Mouse (Mus musculus) hindbrain, embryonic 14.5 days (tissue): ENCODE measurements around the gene V1rd19. TPM values are rescaled to one million over a fixed set of nuclear protein-coding genes. Genes with fewer than 3 reads are reported as not detected.
"Not testable (repeated sequence)": the region's sequence is repeated elsewhere in the genome, so short reads cannot be mapped to it uniquely, and the experiment has no call there.

ENCODE experiments used
- ATAC-seq: fragments of 200-750 bp; cut with Nextera tagmentation; 2 replicates; pipeline ENCODE4 v1.8.0; 2017; ENCODE audit warnings: moderate number of reproducible peaks, mild to moderate bottlenecking, moderate TSS enrichment, moderate library complexity; ENCODE audit not compliant: low FRiP score
- DNase-seq: peaks from one replicate; pipeline ENCODE4 v3.0.0-alpha.2; 2015; ENCODE audit warnings: low spot score
- H3K27ac ChIP-seq: fragments of 300-500 bp; sonication (generic); 2 replicates; pipeline ENCODE4 v1.5.1; 2014; ENCODE audit warnings: mild to moderate bottlenecking, moderate library complexity
- H3K27me3 ChIP-seq: fragments of 300-500 bp; sonication (generic); 2 replicates; pipeline ENCODE4 v1.6.1; 2014; ENCODE audit warnings: mild to moderate bottlenecking, low read length, mixed read lengths; ENCODE audit not compliant: control insufficient read depth, insufficient read depth
- H3K36me3 ChIP-seq: fragments of 300-500 bp; sonication (generic); replicated peaks from 2 replicates; pipeline ENCODE4 v1.6.1; 2014; ENCODE audit not compliant: control insufficient read depth, insufficient read depth
- H3K4me1 ChIP-seq: fragments of 300-500 bp; sonication (generic); replicated peaks from 2 replicates; pipeline ENCODE4 v1.6.1; 2014; ENCODE audit warnings: antibody characterized with exemption, low read length, mixed read lengths; ENCODE audit not compliant: control insufficient read depth, insufficient read depth
- H3K4me2 ChIP-seq: fragments of 300-500 bp; sonication (generic); replicated peaks from 2 replicates; pipeline ENCODE4 v1.6.1; 2014; ENCODE audit warnings: mild to moderate bottlenecking, moderate library complexity
- H3K4me3 ChIP-seq: fragments of 300-500 bp; sonication (generic); replicated peaks from 2 replicates; pipeline ENCODE4 v1.5.1; 2014; ENCODE audit warnings: mild to moderate bottlenecking, low read length
- H3K9ac ChIP-seq: fragments of 300-500 bp; sonication (generic); 2 replicates; pipeline ENCODE4 v1.6.1; 2014
- H3K9me3 ChIP-seq: fragments of 300-500 bp; sonication (generic); 2 replicates; pipeline ENCODE4 v1.6.1; 2016; ENCODE audit warnings: low read length; ENCODE audit not compliant: control insufficient read depth
- WGBS: fragments of 180-500 bp; shearing (Covaris S2); extraction: QIAGEN DNeasy Blood & Tissue Kit; methylation state at CpG from one replicate; pipeline ENCODE4 v1.1.7; 2014; 5-methylcytosine and 5-hydroxymethylcytosine counted together
- polyA plus RNA-seq: library from polyadenylated mRNA; unstranded; fragments of >200 nt; fragmentation: Nextera tagmentation; extraction: Ambion mirVana; gene quantifications from 2 replicates; pipeline ENCODE4 v1.2.1, GENCODE M21; 2014

V1rd19 gene
- not detected in 2 replicates for polyA plus RNA-seq

GRCm38 (mm10) chr7:24001391-24001790 lies at the start of gene V1rd19:
Gene V1rd19 (plus strand): TSS chr7:24001691.
- Histone ChIP-seq H3K9me3 (peaks cover 27% of the 10 kb centered on the region; the same call in 1 of the 2 replicates), H3K27ac (no peak within 1 kb of the TSS), H3K4me2 (no peak within 1 kb of the TSS), H3K9ac (no peak within 1 kb of the TSS), H3K4me3 (no peak within 1 kb of the TSS), H3K4me1 (no peaks in the 10 kb centered on the region), H3K27me3 (no peaks in the 10 kb centered on the region), H3K36me3 (no peaks in the 10 kb centered on the region)
- DNase-seq (no peak), ATAC-seq (no peak)
- 70% methylated on average over 2 of the region's 2 CpGs for WGBS

- peaks cover 32% of the 10 kb centered on the region for H3K9me3 ChIP-seq
- H3K9ac ChIP-seq, H3K36me3 ChIP-seq, DNase-seq, H3K4me2 ChIP-seq, H3K27me3 ChIP-seq, H3K4me1 ChIP-seq, H3K4me3 ChIP-seq, H3K27ac ChIP-seq, ATAC-seq: not testable (repeated sequence)
- WGBS = 68% methylated on average over 3 of the region's 3 CpGs
These were observed 33.4 kb upstream of the V1rd19 start for GRCm38 (mm10) chr7:23968044-23968443.

- not testable (repeated sequence) for H3K36me3 ChIP-seq, H3K27ac ChIP-seq, H3K4me3 ChIP-seq, ATAC-seq, H3K27me3 ChIP-seq, DNase-seq, H3K9ac ChIP-seq, H3K4me2 ChIP-seq, H3K4me1 ChIP-seq
- WGBS = 88% methylated on average over 9 of the region's 9 CpGs
- peaks cover 31% of the 10 kb centered on the region for H3K9me3 ChIP-seq
These were observed 27.2 kb upstream of the V1rd19 start, which contains the start of gene Vmn1r181 for GRCm38 (mm10) chr7:23974315-23974714. Gene Vmn1r181 (plus strand): TSS chr7:23974615.

GRCm38 (mm10) chr7:24052660-24053304 lies 51.3 kb downstream of the V1rd19 start, which contains the start of gene Vmn1r183:
Gene Vmn1r183 (plus strand): TSS chr7:24053254.
- H3K27me3 ChIP-seq = no peaks in the 10 kb centered on the region
- H3K4me1 ChIP-seq = no peaks in the 10 kb centered on the region
- H3K9me3 ChIP-seq = 0 out of 2 replicates have a peak, but pooled peaks cover 8% of the 10 kb centered on the region
- H3K4me2 ChIP-seq = no peak within 1 kb of the TSS
- DNase-seq (no peak), ATAC-seq (no peak)
- no peak within 1 kb of the TSS for H3K27ac ChIP-seq
- H3K36me3 ChIP-seq = no peaks in the 10 kb centered on the region
- no peak within 1 kb of the TSS for H3K9ac ChIP-seq
- no peak within 1 kb of the TSS for H3K4me3 ChIP-seq
- 81% methylated on average over 4 of the region's 4 CpGs for WGBS

Other genes starting within 250 kb of the V1rd19 start
- gene Vmn1r174, start 249.4 kb upstream of the V1rd19 start, polyA plus RNA-seq = not detected in 2 replicates
- gene Vmn1r175, start 191.0 kb upstream of the V1rd19 start, polyA plus RNA-seq = not detected in 2 replicates
- not detected in 2 replicates for gene Vmn1r176, start 164.3 kb upstream of the V1rd19 start, polyA plus RNA-seq
- gene Vmn1r177, start 135.2 kb upstream of the V1rd19 start, polyA plus RNA-seq = not detected in 2 replicates
- not detected in 2 replicates for gene Vmn1r178, start 109.7 kb upstream of the V1rd19 start, polyA plus RNA-seq
- gene Vmn1r179, start 74.7 kb upstream of the V1rd19 start, polyA plus RNA-seq = not detected in 2 replicates
- gene Vmn1r180, start 51.1 kb upstream of the V1rd19 start, polyA plus RNA-seq = not detected in 2 replicates
- gene Vmn1r181, start 27.1 kb upstream of the V1rd19 start, polyA plus RNA-seq = not detected in 2 replicates
- gene Vmn1r183, start 51.6 kb downstream of the V1rd19 start, polyA plus RNA-seq = not detected in 2 replicates
- 34.3 and 39.6 TPM in 2 replicates for gene Zfp180, start 80.2 kb downstream of the V1rd19 start, polyA plus RNA-seq
- 8.5 and 9.0 TPM in 2 replicates for gene Zfp112, start 110.6 kb downstream of the V1rd19 start, polyA plus RNA-seq
- 26.1 and 28.8 TPM in 2 replicates for gene Zfp235, start 132.5 kb downstream of the V1rd19 start, polyA plus RNA-seq
- 3.7 and 4.0 TPM in 2 replicates for gene Zfp114, start 173.4 kb downstream of the V1rd19 start, polyA plus RNA-seq
- gene Zfp111, start 209.8 kb downstream of the V1rd19 start, polyA plus RNA-seq = 4.0 and 5.5 TPM in 2 replicates
- gene Zfp109, start 235.9 kb downstream of the V1rd19 start, polyA plus RNA-seq = 2.9 and 3.9 TPM in 2 replicates